Mouse (Mus musculus) adrenal gland, adult 2 months (tissue): ENCODE data around the gene Clic5. TPM values are rescaled to one million over a fixed set of nuclear protein-coding genes. Genes with fewer than 3 reads are reported as not detected.

Experiments used
- DNase-seq: peaks from one replicate; pipeline ENCODE4 v3.0.0; 2021
- polyA plus RNA-seq: library from polyadenylated mRNA; depleted of rRNA; stranded (reverse); fragments of >200 nt; gene quantifications from 2 replicates; pipeline ENCODE4 v1.2.3, GENCODE M21; 2012; rRNA removed
- total RNA-seq, 2 experiments: library from RNA; stranded (reverse); gene quantifications; 2 replicates each; pipeline ENCODE4 v1.2.3; 2021

Clic5 gene
- total and polyA plus RNA-seq, 3 experiments: 1.3 to 25.3 (median 18.6) TPM

- no peak for DNase-seq
Measured at GRCm38 (mm10) chr17:44270043-44270442, 81.7 kb downstream of the Clic5 start.

GRCm38 (mm10) chr17:44271426-44271825 is 83.0 kb downstream of the Clic5 start:
- no peak for DNase-seq

GRCm38 (mm10) chr17:44274804-44275203 is 86.4 kb downstream of the Clic5 start:
- no peak for DNase-seq

- DNase-seq: no peak
Measured at GRCm38 (mm10) chr17:44288320-44288719, 99.9 kb downstream of the Clic5 start.

GRCm38 (mm10) chr17:44297221-44297620 is 108.8 kb downstream of the Clic5 start:
- DNase-seq: no peak

GRCm38 (mm10) chr17:44300236-44300635 is 111.9 kb downstream of the Clic5 start:
- DNase-seq: no peak

GRCm38 (mm10) chr17:44300723-44301122 is 112.3 kb downstream of the Clic5 start:
- no peak for DNase-seq

GRCm38 (mm10) chr17:44301224-44301811 is 112.9 kb downstream of the Clic5 start:
- peak; percentile 3 for DNase-seq

GRCm38 (mm10) chr17:44304076-44304475 is 115.7 kb downstream of the Clic5 start:
- DNase-seq: no peak

GRCm38 (mm10) chr17:44309914-44310622 is 121.7 kb downstream of the Clic5 start:
- no peak for DNase-seq

GRCm38 (mm10) chr17:44325314-44325713 is 136.9 kb downstream of the Clic5 start:
- no peak for DNase-seq

- DNase-seq: no peak
Measured at GRCm38 (mm10) chr17:44327279-44328146, 139.1 kb downstream of the Clic5 start.

- no peak for DNase-seq
Measured at GRCm38 (mm10) chr17:44328147-44328482, 139.7 kb downstream of the Clic5 start.

Other genes with a start within 250 kb of the Clic5 start
- gene Enpp5, start 109.8 kb upstream of the Clic5 start, total RNA-seq: 10 to 100 TPM; 59.2 to 63.9 TPM
- gene Enpp5, start 109.8 kb upstream of the Clic5 start, polyA plus RNA-seq: 8.6 and 9.2 TPM in 2 replicates
- 10 to 100 TPM; 10.2 to 12.9 TPM for gene Enpp4, start 82.8 kb upstream of the Clic5 start, total RNA-seq
- 1.5 and 1.8 TPM in 2 replicates for gene Enpp4, start 82.8 kb upstream of the Clic5 start, polyA plus RNA-seq